Mouse (Mus musculus): ENCODE measurements around the gene Cspg4. TPM values are rescaled to one million over a fixed set of nuclear protein-coding genes. Genes with fewer than 3 reads are reported as not detected.

Gene Cspg4
- polyA plus RNA-seq, 1 experiment from 2014 or later, result 9.1 TPM

GRCm38 (mm10) chr9:56868292-56868691 is 3.5 kb downstream of the Cspg4 start:
- no peak overlapping the region for H3K4me3 ChIP-seq (ENCODE audit: low read depth, low read length)
- peak; percentile 68 for ATAC-seq
- H3K27me3 ChIP-seq (replicated peaks; ENCODE audit: insufficient read depth, low read length), result no peaks in the 10 kb centered on the region
- 24% methylated on average over 6 of the region's 6 CpGs for WGBS
- no peak overlapping the region for H3K9ac ChIP-seq (replicated peaks; ENCODE audit: low read depth)
- H3K27ac ChIP-seq (ENCODE audit: low read length), result peak overlapping the region; percentile 38; the same call in 1 of the 2 replicates
- no peaks in the 10 kb centered on the region for H3K36me3 ChIP-seq (ENCODE audit: insufficient read depth, low read length)
- no peaks in the 10 kb centered on the region for H3K9me3 ChIP-seq (ENCODE audit: low read length)
- peaks cover 21% of the 10 kb centered on the region for H3K4me1 ChIP-seq (ENCODE audit: insufficient read depth, low read depth, low read length)
- peak; percentile 34; the same call in 1 of the 2 replicates for TF ChIP-seq EP300 (IDR thresholded peaks at IDR 0.05)
- TF ChIP-seq CTCF (IDR thresholded peaks at IDR 0.05), result no peak
- peak; percentile 75 for DNase-seq (ENCODE audit: low spot score)
- H3K4me2 ChIP-seq (replicated peaks; ENCODE audit: low read depth, low read length), result 0 out of 2 replicates have a peak overlapping the region, but pooled peaks have one; percentile 6

- Histone ChIP-seq H3K27me3 (replicated peaks; ENCODE audit: insufficient read depth, low read length) (no peaks in the 10 kb centered on the region), H3K4me1 (ENCODE audit: insufficient read depth, low read depth, low read length) (peaks cover 21% of the 10 kb centered on the region), H3K36me3 (ENCODE audit: insufficient read depth, low read length) (no peaks in the 10 kb centered on the region), H3K27ac (ENCODE audit: low read length) (no peak overlapping the region), H3K4me3 (ENCODE audit: low read depth, low read length) (no peak overlapping the region), H3K9ac (replicated peaks; ENCODE audit: low read depth) (no peak overlapping the region), H3K9me3 (ENCODE audit: low read length) (no peaks in the 10 kb centered on the region), H3K4me2 (replicated peaks; ENCODE audit: low read depth, low read length) (no peak overlapping the region)
- ATAC-seq, result no peak
- no peak for TF ChIP-seq EP300 (IDR thresholded peaks at IDR 0.05)
- TF ChIP-seq CTCF (IDR thresholded peaks at IDR 0.05), result no peak
- no peak for DNase-seq (ENCODE audit: low spot score)
- 51% methylated on average over 13 of the region's 13 CpGs for WGBS
Measured at GRCm38 (mm10) chr9:56869552-56869951, 4.7 kb downstream of the Cspg4 start.

DNA sequence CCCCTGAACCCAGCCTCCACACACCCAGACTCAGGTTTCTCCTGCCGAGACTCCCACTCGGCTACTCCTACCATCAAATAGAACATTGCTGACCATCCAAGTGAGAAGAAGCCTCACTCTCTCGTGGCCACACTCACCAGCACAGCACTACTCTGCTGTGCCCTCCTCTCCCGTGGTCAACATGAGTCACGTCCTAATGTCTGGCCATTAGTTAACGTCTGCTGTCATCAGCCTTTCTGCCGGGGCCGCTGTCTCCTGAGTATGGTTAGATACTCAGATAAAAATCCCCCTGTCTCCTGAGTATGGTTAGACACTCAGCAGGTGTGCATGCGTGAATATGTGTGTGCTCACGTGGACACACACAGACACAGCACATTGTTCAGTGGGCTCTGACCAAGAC is 5.9 kb downstream of the Cspg4 start:
- no peaks in the 10 kb centered on the region for H3K27me3 ChIP-seq (replicated peaks; ENCODE audit: insufficient read depth, low read length)
- H3K4me1 ChIP-seq (ENCODE audit: insufficient read depth, low read depth, low read length), result peaks cover 13% of the 10 kb centered on the region; the same call in 1 of the 2 replicates
- H3K4me2 ChIP-seq (replicated peaks; ENCODE audit: low read depth, low read length), result no peak overlapping the region
- TF ChIP-seq CTCF (IDR thresholded peaks at IDR 0.05) (no peak), EP300 (IDR thresholded peaks at IDR 0.05) (no peak)
- DNase-seq (ENCODE audit: low spot score) (no peak), ATAC-seq (no peak)
- peak overlapping the region; percentile 44; the same call in 1 of the 2 replicates for H3K27ac ChIP-seq (ENCODE audit: low read length)
- H3K36me3 ChIP-seq (ENCODE audit: insufficient read depth, low read length), result no peaks in the 10 kb centered on the region
- no peak overlapping the region for H3K9ac ChIP-seq (replicated peaks; ENCODE audit: low read depth)
- 55% methylated on average over 10 of the region's 10 CpGs for WGBS
- no peaks in the 10 kb centered on the region for H3K9me3 ChIP-seq (ENCODE audit: low read length)
- no peak overlapping the region for H3K4me3 ChIP-seq (ENCODE audit: low read depth, low read length)

DNA sequence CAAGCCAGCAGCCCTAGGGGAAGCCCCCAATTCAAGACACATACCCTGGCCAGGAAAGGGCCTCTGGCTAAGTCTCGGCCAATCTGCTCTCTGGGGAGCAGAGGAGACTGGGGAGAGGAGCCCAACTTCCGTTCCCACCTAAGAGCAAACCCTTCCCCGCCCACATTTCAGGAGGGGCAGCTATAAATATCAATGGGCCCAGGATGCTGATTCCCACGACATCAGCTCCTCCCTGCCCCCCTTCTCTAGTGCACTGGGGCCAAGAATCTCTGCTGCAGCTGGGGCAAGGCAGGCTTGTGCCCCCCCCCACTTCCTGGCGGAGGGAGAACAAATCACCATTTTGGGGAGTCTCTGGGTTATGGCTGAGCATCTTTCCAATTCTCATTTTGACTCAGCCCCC is 6.4 kb downstream of the Cspg4 start:
- Histone ChIP-seq H3K27ac (ENCODE audit: low read length) (peak overlapping the region; percentile 44; the same call in 1 of the 2 replicates), H3K4me2 (replicated peaks; ENCODE audit: low read depth, low read length) (no peak overlapping the region), H3K9ac (replicated peaks; ENCODE audit: low read depth) (no peak overlapping the region), H3K4me3 (ENCODE audit: low read depth, low read length) (no peak overlapping the region), H3K9me3 (ENCODE audit: low read length) (no peaks in the 10 kb centered on the region), H3K27me3 (replicated peaks; ENCODE audit: insufficient read depth, low read length) (no peaks in the 10 kb centered on the region), H3K4me1 (ENCODE audit: insufficient read depth, low read depth, low read length) (peaks cover 13% of the 10 kb centered on the region; the same call in 1 of the 2 replicates), H3K36me3 (ENCODE audit: insufficient read depth, low read length) (no peaks in the 10 kb centered on the region)
- WGBS, result 35% methylated on average over 5 of the region's 5 CpGs
- TF ChIP-seq CTCF (IDR thresholded peaks at IDR 0.05), result no peak
- no peak for TF ChIP-seq EP300 (IDR thresholded peaks at IDR 0.05)
- DNase-seq (ENCODE audit: low spot score) (no peak), ATAC-seq (peak; percentile 29)

GRCm38 (mm10) chr9:56872105-56872903 is 7.5 kb downstream of the Cspg4 start:
- H3K4me2 ChIP-seq (replicated peaks; ENCODE audit: low read depth, low read length), result no peak overlapping the region
- DNase-seq (ENCODE audit: low spot score) (no peak), ATAC-seq (no peak)
- WGBS, result 75% methylated on average over 5 of the region's 5 CpGs
- H3K9me3 ChIP-seq (ENCODE audit: low read length), result no peaks in the 10 kb centered on the region
- H3K9ac ChIP-seq (replicated peaks; ENCODE audit: low read depth), result no peak overlapping the region
- H3K36me3 ChIP-seq (ENCODE audit: insufficient read depth, low read length), result no peaks in the 10 kb centered on the region
- no peaks in the 10 kb centered on the region for H3K27me3 ChIP-seq (replicated peaks; ENCODE audit: insufficient read depth, low read length)
- TF ChIP-seq CTCF (IDR thresholded peaks at IDR 0.05) (no peak), EP300 (IDR thresholded peaks at IDR 0.05) (no peak)
- no peak overlapping the region for H3K27ac ChIP-seq (ENCODE audit: low read length)
- peaks cover 7% of the 10 kb centered on the region; the same call in 1 of the 2 replicates for H3K4me1 ChIP-seq (ENCODE audit: insufficient read depth, low read depth, low read length)
- H3K4me3 ChIP-seq (ENCODE audit: low read depth, low read length), result no peak overlapping the region

GRCm38 (mm10) chr9:56873097-56873496 is 8.3 kb downstream of the Cspg4 start:
- Histone ChIP-seq H3K27ac (ENCODE audit: low read length) (no peak overlapping the region), H3K4me3 (ENCODE audit: low read depth, low read length) (no peak overlapping the region), H3K9me3 (ENCODE audit: low read length) (no peaks in the 10 kb centered on the region), H3K9ac (replicated peaks; ENCODE audit: low read depth) (no peak overlapping the region), H3K4me2 (replicated peaks; ENCODE audit: low read depth, low read length) (no peak overlapping the region), H3K27me3 (replicated peaks; ENCODE audit: insufficient read depth, low read length) (no peaks in the 10 kb centered on the region), H3K36me3 (ENCODE audit: insufficient read depth, low read length) (no peaks in the 10 kb centered on the region), H3K4me1 (ENCODE audit: insufficient read depth, low read depth, low read length) (peaks cover 7% of the 10 kb centered on the region; the same call in 1 of the 2 replicates)
- WGBS, result 57% methylated on average over 1 of the region's 1 CpGs
- no peak for ATAC-seq
- no peak for TF ChIP-seq EP300 (IDR thresholded peaks at IDR 0.05)
- no peak for TF ChIP-seq CTCF (IDR thresholded peaks at IDR 0.05)
- DNase-seq (ENCODE audit: low spot score), result no peak

All from lung, postnatal 0 days (tissue).